Mouse (Mus musculus) left cerebral cortex, adult 2 months (tissue): ENCODE data around the gene Hmgcll1. TPM values are rescaled to one million over a fixed set of nuclear protein-coding genes. Genes with fewer than 3 reads are reported as not detected.

Experiments
- DNase-seq, 2 experiments: peaks; one replicate each; pipeline ENCODE4 v3.0.0; 2021 to 2022; ENCODE audit warnings: low spot score in 2 of 2, mixed read lengths in 1 of 2; ENCODE audit errors: extremely low spot score in 1 of 2
- H3K27ac ChIP-seq: fragments of 200-600 bp; 2 replicates; pipeline ENCODE4 v1.8.1; 2022
- H3K4me3 ChIP-seq: fragments of 200-600 bp; 2 replicates; pipeline ENCODE4 v1.8.1; 2022
- CTCF ChIP-seq: fragments of 200-600 bp; IDR thresholded peaks from 2 replicates; pipeline ENCODE4 v1.8.1; 2022; ENCODE audit warnings: antibody characterized with exemption, mild to moderate bottlenecking, moderate library complexity
- intact Hi-C: fragments of 180-260 bp; cut with DNase I; formaldehyde crosslinking; loops from one replicate; pipeline ENCODE4 v1.15.1; 2025
- total RNA-seq, 2 experiments: library from RNA; stranded (reverse); gene quantifications; 2 replicates each; pipeline ENCODE4 v1.2.3; 2021

The Hmgcll1 gene
- total RNA-seq, 2 experiments from 2014 or later = 16.7 to 17.0 TPM

DNA sequence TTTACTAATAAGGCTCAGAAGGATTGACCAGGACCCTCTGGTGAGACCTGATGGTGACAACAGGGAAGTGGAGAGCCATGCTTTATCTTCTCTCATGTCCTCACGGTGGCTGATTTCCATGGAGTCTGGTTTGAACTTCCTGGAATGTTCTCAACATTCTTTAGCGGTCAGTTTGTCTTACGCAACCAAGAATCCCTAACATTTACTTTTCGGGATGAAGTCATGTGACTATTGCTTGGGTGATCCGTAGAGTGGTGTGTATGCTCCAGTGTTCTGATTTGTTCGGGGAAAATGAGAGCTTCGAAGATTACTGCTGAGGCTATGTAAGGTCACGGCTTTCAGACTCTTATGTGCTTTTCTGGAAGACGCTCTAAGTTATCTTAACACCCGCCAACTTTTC is 1.9 kb downstream of the Hmgcll1 start:
- no peak for TF ChIP-seq CTCF
- Histone ChIP-seq H3K27ac (no peak overlapping the region), H3K4me3 (no peak overlapping the region)
- intact Hi-C loops = loop anchor here (5.0 kb wide), 1 partner anchor 334 kb away; the partner anchor contains the start of gene Scg3
- DNase-seq = no peak

DNA sequence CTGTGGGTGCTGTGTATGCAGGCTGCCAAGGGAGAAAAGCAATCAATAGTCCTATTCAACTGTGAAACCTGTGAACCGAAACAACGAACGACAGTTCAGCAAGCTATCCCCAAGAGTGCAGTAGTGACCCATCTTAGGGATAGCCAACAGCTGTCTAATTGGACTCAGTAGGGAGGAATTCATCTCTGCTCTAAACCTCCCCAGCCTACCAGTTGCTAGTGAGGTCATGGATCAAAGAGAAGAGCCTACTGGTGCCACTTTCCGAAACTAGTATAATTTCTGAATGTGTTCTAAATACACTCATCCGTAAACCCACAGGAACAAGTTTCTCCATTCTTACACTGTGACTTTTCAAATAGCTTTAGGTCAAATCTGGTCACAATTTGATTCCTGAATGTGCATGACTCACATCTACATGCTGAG is 8.9 kb downstream of the Hmgcll1 start:
- intact Hi-C loops = no loop called here
- Histone ChIP-seq H3K27ac (0 out of 2 replicates have a peak overlapping the region, but pooled peaks have one; percentile 2), H3K4me3 (no peak overlapping the region)

DNA sequence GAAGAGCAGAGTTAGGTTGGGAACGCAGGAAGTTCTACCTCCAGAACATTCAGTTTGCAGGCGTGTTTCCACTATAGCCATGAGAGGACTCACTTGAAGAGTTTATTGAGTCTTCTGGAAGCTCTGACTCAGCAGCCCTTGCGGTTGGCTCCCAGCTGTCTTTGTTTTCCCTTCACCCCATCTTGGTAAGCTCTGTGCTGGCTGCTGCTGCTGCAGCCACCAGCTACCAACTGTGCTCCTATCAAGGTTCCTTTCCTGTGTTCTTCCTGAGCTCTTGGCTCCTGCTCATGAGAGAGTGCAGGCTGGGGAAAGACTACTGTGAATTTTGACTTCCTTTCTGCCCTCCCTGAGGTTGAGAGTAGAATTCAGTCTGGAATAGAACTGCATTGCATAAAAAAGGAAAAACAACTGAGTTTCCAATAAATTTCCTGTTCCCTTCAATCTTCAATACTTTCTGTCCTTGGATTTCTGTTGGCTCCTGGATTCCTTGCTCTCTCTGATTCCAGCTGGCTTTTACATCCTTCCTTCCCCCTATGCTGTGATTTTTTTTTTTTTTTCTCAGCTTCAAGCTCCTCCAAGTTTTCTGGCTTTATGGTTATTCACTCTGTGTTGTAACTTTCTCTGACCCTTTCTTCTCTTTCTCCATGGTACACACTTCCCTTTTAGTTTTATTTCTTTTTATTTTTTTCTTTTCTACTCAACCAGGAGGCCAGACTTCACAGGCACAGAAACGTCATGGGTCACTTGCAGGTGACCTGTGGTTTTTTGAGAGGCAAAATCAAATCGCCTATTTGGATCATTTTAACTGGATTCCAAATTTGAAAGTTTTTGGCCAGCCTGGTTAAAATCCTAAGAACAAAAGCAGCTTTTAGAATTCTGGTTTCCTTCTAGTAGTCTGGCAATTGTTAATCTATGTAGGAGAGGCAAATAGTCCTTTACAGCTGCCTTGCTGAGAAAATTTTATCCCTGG is 9.9 kb downstream of the Hmgcll1 start:
- intact Hi-C loops = no loop called here
- H3K4me3 ChIP-seq = no peak overlapping the region
- peak; percentile 37 to 46 for DNase-seq
- TF ChIP-seq CTCF = no peak
- H3K27ac ChIP-seq = peak overlapping the region; percentile 53

More for the DNA sequence above, 8.9 kb downstream of the Hmgcll1 start:
- no peak for DNase-seq
- TF ChIP-seq CTCF = no peak; the same call in 1 of the 2 replicates

DNA sequence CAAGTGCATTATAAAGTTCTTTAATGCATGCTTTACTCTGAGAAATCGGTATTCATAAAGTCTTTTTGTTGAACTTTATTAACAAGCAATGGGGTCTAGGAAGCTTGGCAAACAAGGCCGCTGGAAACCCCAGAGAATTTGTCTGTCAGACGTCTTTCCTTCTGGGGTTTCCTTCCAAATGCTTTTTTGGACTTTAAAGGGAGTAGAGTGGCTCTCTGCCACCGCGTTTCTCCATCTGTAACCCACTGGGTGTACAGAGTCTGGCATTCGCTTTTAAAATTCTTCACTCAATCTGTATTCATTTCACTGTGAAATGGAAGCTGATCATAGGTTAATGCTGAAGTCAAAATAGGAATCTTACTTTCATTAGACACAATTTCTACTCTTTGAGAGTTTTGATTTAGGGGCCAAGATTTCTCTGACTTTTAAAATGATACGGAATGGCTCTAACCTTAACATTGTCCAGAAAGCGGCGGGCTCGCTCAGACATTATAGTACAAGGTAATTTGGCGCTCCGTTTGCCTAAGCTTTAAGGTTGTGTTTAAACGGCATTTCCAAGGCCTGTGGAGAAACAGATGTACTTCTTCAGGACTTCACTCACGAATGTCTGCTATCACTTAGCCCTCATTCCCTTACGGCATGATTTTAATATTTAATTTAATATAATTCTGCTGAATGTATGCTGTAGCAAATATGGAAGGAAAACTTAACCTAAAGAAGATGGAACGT is 15.0 kb downstream of the Hmgcll1 start:
- TF ChIP-seq CTCF = no peak
- no peak for DNase-seq
- Histone ChIP-seq H3K27ac (no peak overlapping the region), H3K4me3 (0 out of 2 replicates have a peak overlapping the region, but pooled peaks have one; percentile 1)
- intact Hi-C loops = no loop called here

- H3K27ac ChIP-seq = no peak overlapping the region
- TF ChIP-seq CTCF = no peak
- H3K4me3 ChIP-seq = no peak overlapping the region
- intact Hi-C loops = no loop called here
- DNase-seq = no peak
Measured at GRCm38 (mm10) chr9:76035058-76035457, 20.4 kb downstream of the Hmgcll1 start.

DNA sequence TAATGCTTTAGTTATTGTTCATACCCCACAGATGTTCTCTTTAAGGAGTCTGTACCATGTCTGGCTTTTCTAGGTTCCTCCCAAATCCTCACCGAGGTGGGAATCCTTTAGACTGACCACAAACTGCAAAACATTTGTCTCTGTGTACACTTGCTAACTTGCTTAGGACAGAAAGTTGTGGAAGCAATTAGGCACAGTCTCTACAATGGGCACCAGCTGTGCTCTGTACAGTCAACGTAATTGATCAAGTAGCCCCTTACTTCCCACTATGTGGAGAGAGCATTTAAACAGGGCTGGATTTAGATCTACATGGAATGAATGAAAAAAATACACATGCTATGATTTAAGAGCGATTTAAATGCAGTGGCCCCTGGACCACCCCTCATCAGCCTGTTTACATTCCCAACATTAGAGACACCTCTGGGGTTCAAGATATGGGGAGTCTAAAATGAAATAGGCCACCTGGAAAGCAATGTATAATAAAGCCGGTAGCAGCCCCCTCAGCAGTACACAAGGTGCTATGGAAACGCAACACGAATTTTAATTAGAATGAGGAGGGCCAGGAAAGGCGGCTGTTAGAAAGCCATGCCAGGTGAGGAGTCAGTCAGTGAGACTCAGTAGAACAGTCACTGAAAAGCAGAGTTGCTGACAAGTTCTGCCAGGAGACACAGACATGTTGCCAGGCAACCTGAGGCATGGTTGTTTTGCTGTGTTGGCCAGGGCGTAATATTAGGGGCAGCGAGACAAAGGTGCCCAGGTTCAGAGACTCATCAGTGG is 23.9 kb downstream of the Hmgcll1 start:
- intact Hi-C loops = no loop called here
- H3K27ac ChIP-seq = no peak overlapping the region
- no peak overlapping the region for H3K4me3 ChIP-seq
- TF ChIP-seq CTCF = no peak
- no peak for DNase-seq

DNA sequence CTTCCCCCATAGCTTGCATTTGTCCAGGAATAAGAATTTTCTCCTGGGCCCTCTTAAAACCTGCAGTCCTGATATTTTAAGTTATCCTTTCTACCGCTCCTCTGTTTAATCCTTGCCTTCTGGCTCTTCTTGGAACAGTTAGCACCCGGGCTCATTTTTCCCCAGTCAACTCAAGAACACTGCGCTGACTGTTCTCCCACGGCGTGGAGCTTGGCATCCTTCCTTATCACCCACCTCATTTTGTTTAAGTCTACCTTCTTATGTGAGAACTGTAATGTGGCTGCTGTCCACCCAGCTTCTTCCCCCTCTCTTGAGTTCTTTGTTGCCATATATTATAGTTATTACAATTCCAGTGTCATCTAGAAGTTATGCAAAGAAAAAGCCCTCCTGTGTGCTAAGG is 25.1 kb downstream of the Hmgcll1 start:
- intact Hi-C loops = no loop called here
- peak; percentile 22 to 33 for DNase-seq
- TF ChIP-seq CTCF = no peak
- no peak overlapping the region for H3K27ac ChIP-seq
- H3K4me3 ChIP-seq = no peak overlapping the region

DNA sequence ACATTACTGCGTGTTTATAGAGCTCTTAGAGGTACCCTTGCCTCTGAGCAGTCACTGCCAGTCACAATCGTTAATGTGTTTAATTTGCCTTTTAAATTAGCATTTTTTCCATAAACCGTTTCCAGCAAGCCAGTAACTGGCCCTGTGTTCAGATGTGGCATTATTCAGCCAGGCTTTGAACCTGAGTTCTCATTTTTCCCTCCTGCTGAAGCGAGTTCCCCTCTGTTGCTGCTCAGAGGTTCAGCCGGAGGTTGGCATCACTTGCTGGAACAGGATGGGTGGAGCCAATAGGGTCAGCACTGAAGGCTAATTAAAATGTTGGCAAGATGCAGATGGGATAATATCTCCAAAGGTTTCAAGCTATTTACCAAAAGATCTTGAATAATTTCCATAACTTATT is 28.7 kb downstream of the Hmgcll1 start:
- intact Hi-C loops = no loop called here
- DNase-seq = no peak
- Histone ChIP-seq H3K27ac (no peak overlapping the region), H3K4me3 (no peak overlapping the region)
- TF ChIP-seq CTCF = no peak

- intact Hi-C loops = no loop called here
- no peak for TF ChIP-seq CTCF
Measured at GRCm38 (mm10) chr9:76060935-76061334, 46.3 kb downstream of the Hmgcll1 start.

GRCm38 (mm10) chr9:76061492-76061891 is 46.8 kb downstream of the Hmgcll1 start:
- DNase-seq = no peak
- H3K27ac ChIP-seq = no peak overlapping the region
- TF ChIP-seq CTCF = no peak
- intact Hi-C loops = no loop called here
- H3K4me3 ChIP-seq = no peak overlapping the region

More at GRCm38 (mm10) chr9:76060935-76061334, 46.3 kb downstream of the Hmgcll1 start:
- Histone ChIP-seq H3K27ac (no peak overlapping the region), H3K4me3 (no peak overlapping the region)
- DNase-seq = no peak

- TF ChIP-seq CTCF = no peak
- no peak overlapping the region for H3K27ac ChIP-seq
- intact Hi-C loops = no loop called here
- DNase-seq = no peak
- H3K4me3 ChIP-seq = no peak overlapping the region
Measured at GRCm38 (mm10) chr9:76064164-76064563, 49.5 kb downstream of the Hmgcll1 start.
